Comparison of ENCODE assay signal across 8 mouse cellular contexts in the genomic region with DNA sequence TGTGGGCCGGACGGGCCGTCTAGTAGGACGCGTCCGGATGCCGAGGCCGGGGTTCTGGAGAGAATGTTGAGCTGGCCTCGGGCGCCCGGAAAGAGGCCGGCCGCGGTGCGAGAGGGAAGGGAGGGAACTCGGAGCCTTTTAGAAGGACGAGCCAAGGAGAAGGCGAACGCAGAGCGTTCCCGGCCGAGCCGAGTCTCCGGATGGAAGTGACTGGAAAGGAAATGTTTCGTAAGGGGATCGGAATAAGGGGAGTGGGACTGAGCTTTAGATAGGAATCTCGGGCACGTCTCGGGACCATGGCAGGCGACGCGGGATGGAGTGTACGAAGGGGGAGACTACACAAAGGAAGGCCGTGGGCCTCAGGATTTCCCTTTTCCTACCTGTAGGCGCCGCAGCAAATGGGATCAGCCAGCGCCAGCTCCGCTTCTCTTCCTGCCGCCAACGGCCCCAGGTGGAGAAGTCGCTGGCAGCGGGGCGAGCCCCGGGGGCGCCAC. TPM values are rescaled to one million over a fixed set of nuclear protein-coding genes. Genes with fewer than 3 reads are reported as not detected.
DNase-seq lines count a peak whose midpoint lies in the region; ATAC-seq and TF ChIP-seq lines count a peak whose summit lies in the region.

No protein-coding gene starts in this region.

- H3K36me3 ChIP-seq in heart, embryonic 11.5 days (ENCODE audit: control insufficient read depth, insufficient read depth, low read length) = peaks cover 23% of the 10 kb centered on the region
- peaks cover 28 to 39% of the 10 kb centered on the region in 2 experiments for H3K36me3 ChIP-seq in MEL (ENCODE audit: control insufficient read depth in 1 of 2, insufficient read depth in 2 of 2, low read length in 2 of 2)
- peaks cover 23% of the 10 kb centered on the region for H3K36me3 ChIP-seq in heart, embryonic 16.5 days (ENCODE audit: control insufficient read depth, insufficient read depth)
- H3K36me3 ChIP-seq in limb, embryonic 12.5 days = peaks cover 38% of the 10 kb centered on the region
- peaks cover 11% of the 10 kb centered on the region for H3K36me3 ChIP-seq in midbrain, embryonic 11.5 days (ENCODE audit: control insufficient read depth, insufficient read depth, low read length)

- peak; percentile 75 for ATAC-seq in heart, embryonic 11.5 days (replicated peaks; ENCODE audit: insufficient number of reproducible peaks, low FRiP score, low TSS enrichment)
- ATAC-seq in heart, embryonic 16.5 days (replicated peaks; ENCODE audit: extremely low read depth, insufficient read depth, low FRiP score) = peak; percentile 63
- ATAC-seq in limb, embryonic 12.5 days (ENCODE audit: insufficient number of reproducible peaks, insufficient read depth, low FRiP score, low TSS enrichment, low read depth) = peak; percentile 61
- peak; percentile 69 for ATAC-seq in midbrain, embryonic 11.5 days (ENCODE audit: low FRiP score)

- peaks cover 8% of the 10 kb centered on the region for H3K4me1 ChIP-seq in heart, embryonic 11.5 days (ENCODE audit: control insufficient read depth, insufficient read depth, low read length)
- peaks cover 8 to 13% of the 10 kb centered on the region in 2 experiments for H3K4me1 ChIP-seq in MEL (ENCODE audit: control insufficient read depth in 1 of 2, insufficient read depth in 2 of 2, low read length in 2 of 2)
- peaks cover 6% of the 10 kb centered on the region; the same call in 1 of the 2 replicates for H3K4me1 ChIP-seq in cortical plate, adult 2 months (ENCODE audit: control insufficient read depth, insufficient read depth, low read length)
- H3K4me1 ChIP-seq in heart, embryonic 16.5 days (ENCODE audit: control insufficient read depth, insufficient read depth, low read length) = peaks cover 13% of the 10 kb centered on the region
- peaks cover 8% of the 10 kb centered on the region for H3K4me1 ChIP-seq in limb, embryonic 12.5 days (replicated peaks)
- H3K4me1 ChIP-seq in midbrain, embryonic 11.5 days (ENCODE audit: control insufficient read depth, insufficient read depth, low read length) = peaks cover 10% of the 10 kb centered on the region

- TF ChIP-seq RAD21 in MEL (IDR thresholded peaks at IDR 0.05; ENCODE audit: low read depth, low read length) = no peak

- H3K4me2 ChIP-seq in heart, embryonic 11.5 days = peak overlapping the region; percentile 96
- peak overlapping the region; percentile 97 for H3K4me2 ChIP-seq in heart, embryonic 16.5 days (ENCODE audit: low read depth, low read length)
- peak overlapping the region; percentile 90 for H3K4me2 ChIP-seq in limb, embryonic 12.5 days
- peak overlapping the region; percentile 77 for H3K4me2 ChIP-seq in midbrain, embryonic 11.5 days

- peak overlapping the region; percentile 97 for H3K27ac ChIP-seq in heart, embryonic 11.5 days (ENCODE audit: low read depth, low read length)
- peak overlapping the region; percentile 74 for H3K27ac ChIP-seq in MEL (ENCODE audit: control insufficient read depth, low read depth, low read length)
- peak overlapping the region; percentile 82 for H3K27ac ChIP-seq in cortical plate, adult 2 months (ENCODE audit: insufficient read depth, low read length)
- peak overlapping the region; percentile 98 for H3K27ac ChIP-seq in heart, embryonic 16.5 days (ENCODE audit: low read length)
- H3K27ac ChIP-seq in limb, embryonic 12.5 days = peak overlapping the region; percentile 96
- H3K27ac ChIP-seq in midbrain, embryonic 11.5 days (ENCODE audit: low read depth, low read length) = peak overlapping the region; percentile 89

- TF ChIP-seq POLR2A in MEL (IDR thresholded peaks at IDR 0.05; ENCODE audit: control insufficient read depth in 1 of 2, insufficient read depth in 1 of 2, low read depth in 1 of 2, low read length in 2 of 2, poor library complexity in 1 of 2) = no peak
- no peak for TF ChIP-seq POLR2A in cortical plate, adult 2 months (IDR thresholded peaks at IDR 0.05; ENCODE audit: extremely low read depth, insufficient read depth, low read length)

- WGBS in heart, embryonic 11.5 days (ENCODE audit: insufficient replicate concordance) = 0% methylated on average over 44 of the region's 45 CpGs
- WGBS in heart, embryonic 16.5 days = under 1% methylated on average over 45 of the region's 45 CpGs
- under 1% methylated on average over 45 of the region's 45 CpGs for WGBS in limb, embryonic 12.5 days
- WGBS in midbrain, embryonic 11.5 days = under 1% methylated on average over 45 of the region's 45 CpGs

- peak overlapping the region; percentile 98 for H3K4me3 ChIP-seq in heart, embryonic 11.5 days (ENCODE audit: low read depth, low read length)
- peak overlapping the region; percentile 78 to 97 for H3K4me3 ChIP-seq in MEL (ENCODE audit: control insufficient read depth in 1 of 2, insufficient read depth in 1 of 2, low read depth in 2 of 2, low read length in 2 of 2)
- H3K4me3 ChIP-seq in cortical plate, adult 2 months (ENCODE audit: insufficient read depth, low read length) = peak overlapping the region; percentile 88
- peak overlapping the region; percentile 99 for H3K4me3 ChIP-seq in heart, embryonic 16.5 days (ENCODE audit: low read length)
- peak overlapping the region; percentile 79 for H3K4me3 ChIP-seq in limb, embryonic 12.5 days (replicated peaks)
- H3K4me3 ChIP-seq in midbrain, embryonic 11.5 days (ENCODE audit: low read depth, low read length) = peak overlapping the region; percentile 96

- DNase-seq in heart, adult 9 months (ENCODE audit: low spot score in 2 of 2) = no peak
- peak; percentile 76 for DNase-seq in MEL (ENCODE audit: low read depth, low spot score)
- DNase-seq in midbrain, embryonic 11.5 days (ENCODE audit: low spot score, missing footprints) = peak; percentile 97
- DNase-seq in thymus, postnatal 10 days (ENCODE audit: low spot score in 2 of 2) = peak; percentile 26 to 37

- no peaks in the 10 kb centered on the region for H3K27me3 ChIP-seq in heart, embryonic 11.5 days (ENCODE audit: control insufficient read depth, insufficient read depth, low read length)
- no peaks in the 10 kb centered on the region for H3K27me3 ChIP-seq in MEL (ENCODE audit: control insufficient read depth in 1 of 2, insufficient read depth in 2 of 2, low read length in 2 of 2)
- no peaks in the 10 kb centered on the region for H3K27me3 ChIP-seq in heart, embryonic 16.5 days (ENCODE audit: control insufficient read depth, insufficient read depth, low read length)
- no peaks in the 10 kb centered on the region for H3K27me3 ChIP-seq in limb, embryonic 12.5 days
- no peaks in the 10 kb centered on the region for H3K27me3 ChIP-seq in midbrain, embryonic 11.5 days (ENCODE audit: control insufficient read depth, insufficient read depth, low read length)

- TF ChIP-seq EP300 in MEL (IDR thresholded peaks at IDR 0.05; ENCODE audit: low read depth in 1 of 2, low read length in 2 of 2) = no peak

- H3K9me3 ChIP-seq in heart, embryonic 11.5 days (replicated peaks; ENCODE audit: control insufficient read depth, low read length) = no peaks in the 10 kb centered on the region
- no peaks in the 10 kb centered on the region for H3K9me3 ChIP-seq in MEL (replicated peaks; ENCODE audit: insufficient read depth, low read length)
- no peaks in the 10 kb centered on the region for H3K9me3 ChIP-seq in heart, embryonic 16.5 days (replicated peaks; ENCODE audit: control insufficient read depth, low read length)
- no peaks in the 10 kb centered on the region for H3K9me3 ChIP-seq in limb, embryonic 12.5 days
- no peaks in the 10 kb centered on the region for H3K9me3 ChIP-seq in midbrain, embryonic 11.5 days (ENCODE audit: control insufficient read depth, low read length)

- peak in 1 of 3 experiments; percentile 2; a peak in 1 of 6 replicates for TF ChIP-seq CTCF in MEL (IDR thresholded peaks at IDR 0.05 in 2 of 3, conservative IDR thresholded peaks at IDR 0.05 in 1 of 3; ENCODE audit: control insufficient read depth in 1 of 3, insufficient read depth in 1 of 3, low read depth in 2 of 3, low read length in 3 of 3, poor library complexity in 1 of 3, severe bottlenecking in 1 of 3)
- TF ChIP-seq CTCF in cortical plate, adult 2 months (IDR thresholded peaks at IDR 0.05; ENCODE audit: extremely low read depth, insufficient read depth, low read length) = no peak

- peak overlapping the region; percentile 97 for H3K9ac ChIP-seq in heart, embryonic 11.5 days (ENCODE audit: low read depth, low read length)
- H3K9ac ChIP-seq in MEL (ENCODE audit: control insufficient read depth, low read depth, low read length, poor library complexity, severe bottlenecking) = peak overlapping the region; percentile 84
- H3K9ac ChIP-seq in heart, embryonic 16.5 days (ENCODE audit: low read length) = peak overlapping the region; percentile 98
- peak overlapping the region; percentile 95 for H3K9ac ChIP-seq in limb, embryonic 12.5 days (replicated peaks)
- peak overlapping the region; percentile 97 for H3K9ac ChIP-seq in midbrain, embryonic 11.5 days (ENCODE audit: low read length)

- peaks cover 33% of the 10 kb centered on the region for H3K79me2 ChIP-seq in MEL (ENCODE audit: control insufficient read depth, insufficient read depth, low read length, poor library complexity)

RNA-seq across cellular contexts. Expression of gene Khdc4, which starts 0.4 kb away (rescaled TPM):
- 68.2 and 69.8 TPM in 2 replicates for polyA plus RNA-seq in heart, embryonic 11.5 days (2014; fragmentation: Nextera tagmentation; extraction: Ambion mirVana)
- total RNA-seq in MEL (2012; rRNA removed) = 43.4 and 47.4 TPM in 2 replicates
- 10 to 100 TPM in 1 of 2 experiments, not detected in 1; 71.0 TPM for polyA plus RNA-seq in MEL (2012; ENCODE audit: insufficient read depth in 1 of 2, insufficient read length in 2 of 2, low read depth in 1 of 2, low replicate concordance in 2 of 2, missing spikeins in 1 of 2)
- polyA plus RNA-seq in cortical plate, adult 2 months (2012; rRNA removed) = 70.5 and 75.6 TPM in 2 replicates
- polyA plus RNA-seq in heart, embryonic 16.5 days (2015; fragmentation: Nextera tagmentation; extraction: Ambion mirVana) = 67.4 and 68.6 TPM in 2 replicates
- 127 and 128 TPM in 2 replicates for polyA plus RNA-seq in limb, embryonic 12.5 days (2016; fragmentation: Nextera tagmentation; extraction: Ambion mirVana)
- polyA plus RNA-seq in midbrain, embryonic 11.5 days (2014; fragmentation: Nextera tagmentation; extraction: Ambion mirVana) = 107 and 109 TPM in 2 replicates

RNA-seq across cellular contexts. Expression of gene Rit1, which starts 30.6 kb away (rescaled TPM):
- polyA plus RNA-seq in heart, embryonic 11.5 days (2014; fragmentation: Nextera tagmentation; extraction: Ambion mirVana) = 49.7 and 50.4 TPM in 2 replicates
- 28.7 and 38.6 TPM in 2 replicates for total RNA-seq in MEL (2012; rRNA removed)
- polyA plus RNA-seq in MEL (2012; ENCODE audit: insufficient read depth in 1 of 2, insufficient read length in 2 of 2, low read depth in 1 of 2, low replicate concordance in 2 of 2, missing spikeins in 1 of 2) = 10 to 100 TPM in 1 of 2 experiments, not detected in 1; 34.1 TPM
- polyA plus RNA-seq in cortical plate, adult 2 months (2012; rRNA removed) = 58.7 and 63.6 TPM in 2 replicates
- 59.0 and 59.4 TPM in 2 replicates for polyA plus RNA-seq in heart, embryonic 16.5 days (2015; fragmentation: Nextera tagmentation; extraction: Ambion mirVana)
- polyA plus RNA-seq in limb, embryonic 12.5 days (2016; fragmentation: Nextera tagmentation; extraction: Ambion mirVana) = 39.7 and 41.2 TPM in 2 replicates
- polyA plus RNA-seq in midbrain, embryonic 11.5 days (2014; fragmentation: Nextera tagmentation; extraction: Ambion mirVana) = 43.8 and 48.8 TPM in 2 replicates

RNA-seq across cellular contexts. Expression of gene Rxfp4, which starts 33.1 kb away (rescaled TPM):
- not detected in 2 replicates for polyA plus RNA-seq in heart, embryonic 11.5 days (2014; fragmentation: Nextera tagmentation; extraction: Ambion mirVana)
- total RNA-seq in MEL (2012; rRNA removed) = 0.08 TPM in 1 of 2 replicates, not detected in the other
- under 1 TPM in 1 of 2 experiments, not detected in 1; 0.06 TPM for polyA plus RNA-seq in MEL (2012; ENCODE audit: insufficient read depth in 1 of 2, insufficient read length in 2 of 2, low read depth in 1 of 2, low replicate concordance in 2 of 2, missing spikeins in 1 of 2)
- not detected in 2 replicates for polyA plus RNA-seq in cortical plate, adult 2 months (2012; rRNA removed)
- not detected in 2 replicates for polyA plus RNA-seq in heart, embryonic 16.5 days (2015; fragmentation: Nextera tagmentation; extraction: Ambion mirVana)
- not detected in 2 replicates for polyA plus RNA-seq in limb, embryonic 12.5 days (2016; fragmentation: Nextera tagmentation; extraction: Ambion mirVana)
- polyA plus RNA-seq in midbrain, embryonic 11.5 days (2014; fragmentation: Nextera tagmentation; extraction: Ambion mirVana) = 0.14 TPM in 1 of 2 replicates, not detected in the other

Comparison
In these comparisons a context has a peak if more than half of its experiments do, and no peak if none do; other contexts are left out.
1. DNase-seq: peak in MEL (single experiment), midbrain, embryonic 11.5 days (single experiment) and thymus, postnatal 10 days (2 of 2); none in heart, adult 9 months (0 of 2).
2. Peak in every context shown above with its lines, with median percentiles within 50 percentile points of each other: ATAC-seq, H3K27ac ChIP-seq, H3K4me2 ChIP-seq, H3K4me3 ChIP-seq and H3K9ac ChIP-seq.